Mouse (Mus musculus): ENCODE measurements around the gene Psmb9. TPM values are rescaled to one million over a fixed set of nuclear protein-coding genes. Genes with fewer than 3 reads are reported as not detected.
A peak's percentile ranks its signal among the peaks of the same experiment; 100 is the strongest.
"Not testable (repeated sequence)": the region's sequence is repeated elsewhere in the genome, so short reads cannot be mapped to it uniquely, and the experiment has no call there.

The Psmb9 gene
- polyA plus RNA-seq, 1 experiment: 134 TPM

- peaks cover 6% of the 10 kb centered on the region for H3K4me1 ChIP-seq (ENCODE audit: control insufficient read depth, insufficient read depth, low read length)
- no peak overlapping the region for H3K27ac ChIP-seq (ENCODE audit: insufficient read depth, low read depth, low read length)
- TF ChIP-seq POLR2A (IDR thresholded peaks at IDR 0.05; ENCODE audit: borderline replicate concordance, low read depth, low read length): no peak
- TF ChIP-seq CTCF (IDR thresholded peaks at IDR 0.05; ENCODE audit: low read depth, low read length): no peak
- H3K4me3 ChIP-seq (ENCODE audit: insufficient read depth, low read length): peak overlapping the region; percentile 4; the same call in 1 of the 2 replicates
These were observed 16.6 kb downstream of the Psmb9 start for GRCm38 (mm10) chr17:34170877-34171498.

- H3K4me1 ChIP-seq (ENCODE audit: control insufficient read depth, insufficient read depth, low read length): peaks cover 6% of the 10 kb centered on the region
- TF ChIP-seq POLR2A (IDR thresholded peaks at IDR 0.05; ENCODE audit: borderline replicate concordance, low read depth, low read length) (no peak), CTCF (IDR thresholded peaks at IDR 0.05; ENCODE audit: low read depth, low read length) (no peak)
- no peak overlapping the region for H3K27ac ChIP-seq (ENCODE audit: insufficient read depth, low read depth, low read length)
- H3K4me3 ChIP-seq (ENCODE audit: insufficient read depth, low read length): no peak overlapping the region
These were observed 17.1 kb downstream of the Psmb9 start for GRCm38 (mm10) chr17:34170487-34170876.

GRCm38 (mm10) chr17:34169279-34169678 is 18.3 kb downstream of the Psmb9 start:
- TF ChIP-seq POLR2A (IDR thresholded peaks at IDR 0.05; ENCODE audit: borderline replicate concordance, low read depth, low read length) (no peak), CTCF (IDR thresholded peaks at IDR 0.05; ENCODE audit: low read depth, low read length) (peak; percentile 72)
- Histone ChIP-seq H3K4me1 (ENCODE audit: control insufficient read depth, insufficient read depth, low read length) (peaks cover 7% of the 10 kb centered on the region), H3K27ac (ENCODE audit: insufficient read depth, low read depth, low read length) (no peak overlapping the region), H3K4me3 (ENCODE audit: insufficient read depth, low read length) (no peak overlapping the region)

GRCm38 (mm10) chr17:34165033-34165730 is 22.4 kb downstream of the Psmb9 start:
- peak overlapping the region; percentile 33; the same call in 1 of the 2 replicates for H3K27ac ChIP-seq (ENCODE audit: insufficient read depth, low read depth, low read length)

GRCm38 (mm10) chr17:34164202-34164895 is 23.2 kb downstream of the Psmb9 start:
- H3K4me1 ChIP-seq (ENCODE audit: control insufficient read depth, insufficient read depth, low read length): peaks cover 7% of the 10 kb centered on the region
- no peak overlapping the region for H3K27ac ChIP-seq (ENCODE audit: insufficient read depth, low read depth, low read length)
- TF ChIP-seq POLR2A (IDR thresholded peaks at IDR 0.05; ENCODE audit: borderline replicate concordance, low read depth, low read length): no peak
- no peak for TF ChIP-seq CTCF (IDR thresholded peaks at IDR 0.05; ENCODE audit: low read depth, low read length)
- H3K4me3 ChIP-seq (ENCODE audit: insufficient read depth, low read length): no peak overlapping the region

More at GRCm38 (mm10) chr17:34165033-34165730, 22.4 kb downstream of the Psmb9 start:
- no peak overlapping the region for H3K4me3 ChIP-seq (ENCODE audit: insufficient read depth, low read length)
- TF ChIP-seq CTCF (IDR thresholded peaks at IDR 0.05; ENCODE audit: low read depth, low read length): 0 out of 2 replicates have a peak, but pooled peaks have one; percentile 15
- no peak for TF ChIP-seq POLR2A (IDR thresholded peaks at IDR 0.05; ENCODE audit: borderline replicate concordance, low read depth, low read length)
- H3K4me1 ChIP-seq (ENCODE audit: control insufficient read depth, insufficient read depth, low read length): peaks cover 5% of the 10 kb centered on the region

GRCm38 (mm10) chr17:34155534-34155933 is 32.0 kb downstream of the Psmb9 start:
- peaks cover 32% of the 10 kb centered on the region for H3K4me1 ChIP-seq (ENCODE audit: control insufficient read depth, insufficient read depth, low read length)
- H3K27ac ChIP-seq (ENCODE audit: insufficient read depth, low read depth, low read length): no peak overlapping the region
- TF ChIP-seq CTCF (IDR thresholded peaks at IDR 0.05; ENCODE audit: low read depth, low read length): no peak
- no peak for TF ChIP-seq POLR2A (IDR thresholded peaks at IDR 0.05; ENCODE audit: borderline replicate concordance, low read depth, low read length)
- no peak overlapping the region for H3K4me3 ChIP-seq (ENCODE audit: insufficient read depth, low read length)

- H3K27ac ChIP-seq (ENCODE audit: insufficient read depth, low read depth, low read length): no peak within 1 kb of the TSS
- TF ChIP-seq POLR2A (IDR thresholded peaks at IDR 0.05; ENCODE audit: borderline replicate concordance, low read depth, low read length): no peak
- no peak for TF ChIP-seq CTCF (IDR thresholded peaks at IDR 0.05; ENCODE audit: low read depth, low read length)
- peaks cover 33% of the 10 kb centered on the region for H3K4me1 ChIP-seq (ENCODE audit: control insufficient read depth, insufficient read depth, low read length)
- H3K4me3 ChIP-seq (ENCODE audit: insufficient read depth, low read length): peak within 1 kb of the TSS; percentile 52
These were observed 34.6 kb downstream of the Psmb9 start, which contains the start of gene H2-DMb1 for GRCm38 (mm10) chr17:34152923-34153322. Gene H2-DMb1, plus strand, starts transcription at chr17:34153072.

- TF ChIP-seq POLR2A (IDR thresholded peaks at IDR 0.05; ENCODE audit: borderline replicate concordance, low read depth, low read length) (no peak), CTCF (IDR thresholded peaks at IDR 0.05; ENCODE audit: low read depth, low read length) (no peak)
- Histone ChIP-seq H3K4me3 (ENCODE audit: insufficient read depth, low read length) (no peak overlapping the region), H3K4me1 (ENCODE audit: control insufficient read depth, insufficient read depth, low read length) (peaks cover 27% of the 10 kb centered on the region), H3K27ac (ENCODE audit: insufficient read depth, low read depth, low read length) (no peak overlapping the region)
These were observed 42.6 kb downstream of the Psmb9 start for GRCm38 (mm10) chr17:34144960-34145371.

- peaks cover 25% of the 10 kb centered on the region for H3K4me1 ChIP-seq (ENCODE audit: control insufficient read depth, insufficient read depth, low read length)
- H3K4me3 ChIP-seq (ENCODE audit: insufficient read depth, low read length); H3K27ac ChIP-seq (ENCODE audit: insufficient read depth, low read depth, low read length): not testable (repeated sequence)
These were observed 43.3 kb downstream of the Psmb9 start for GRCm38 (mm10) chr17:34144221-34144620.

GRCm38 (mm10) chr17:34143461-34143860 is 44.1 kb downstream of the Psmb9 start:
- H3K27ac ChIP-seq (ENCODE audit: insufficient read depth, low read depth, low read length): peak overlapping the region; percentile 94
- H3K4me1 ChIP-seq (ENCODE audit: control insufficient read depth, insufficient read depth, low read length): peaks cover 25% of the 10 kb centered on the region
- peak overlapping the region; percentile 28; the same call in 1 of the 2 replicates for H3K4me3 ChIP-seq (ENCODE audit: insufficient read depth, low read length)
- TF ChIP-seq CTCF (IDR thresholded peaks at IDR 0.05; ENCODE audit: low read depth, low read length) (no peak), POLR2A (IDR thresholded peaks at IDR 0.05; ENCODE audit: borderline replicate concordance, low read depth, low read length) (no peak)

All from bone marrow macrophage, adult 2 months (primary cell).